Mouse (Mus musculus): ENCODE results near the gene Ccdc141. TPM values are rescaled to one million over a fixed set of nuclear protein-coding genes. Genes with fewer than 3 reads are reported as not detected.

Ccdc141 gene
- polyA plus RNA-seq, 1 experiment, result 0.41 TPM

DNA sequence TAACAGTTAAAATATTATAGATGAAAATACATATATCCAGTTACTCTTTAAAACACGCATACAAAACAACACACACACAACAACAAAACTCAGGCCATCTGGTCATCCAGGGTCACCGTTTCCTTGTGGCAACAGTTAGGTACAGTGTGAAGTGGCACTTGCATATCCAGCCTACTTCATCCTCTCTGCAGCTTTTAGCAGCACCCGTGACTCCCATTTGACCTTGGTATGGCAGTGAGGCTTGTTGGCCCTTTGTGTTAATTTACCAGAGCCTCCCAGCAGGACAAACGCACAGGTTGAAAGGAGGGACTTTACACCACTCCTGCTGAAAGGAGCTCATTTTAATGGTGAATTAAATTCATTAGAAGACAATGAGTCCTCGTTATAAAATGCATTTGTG, 158.5 kb downstream of the Ccdc141 start:
- Histone ChIP-seq H3K27me3 (ENCODE audit: control insufficient read depth, insufficient read depth, low read length) (no peaks in the 10 kb centered on the region), H3K27ac (ENCODE audit: insufficient read depth, low read depth, low read length) (no peak overlapping the region), H3K4me1 (ENCODE audit: control insufficient read depth, insufficient read depth, insufficient read length, low read length) (no peaks in the 10 kb centered on the region), H3K36me3 (ENCODE audit: control insufficient read depth, insufficient read depth, low read length) (no peaks in the 10 kb centered on the region), H3K4me3 (ENCODE audit: low read depth, low read length) (no peak overlapping the region)
- TF ChIP-seq POLR2A (IDR thresholded peaks at IDR 0.05; ENCODE audit: low read depth, low read length) (no peak), CTCF (IDR thresholded peaks at IDR 0.05; ENCODE audit: extremely low read depth, insufficient read length, insufficient replicate concordance, low read depth, low read length) (no peak)
- 69% methylated on average over 5 of the region's 5 CpGs for WGBS

GRCm38 (mm10) chr2:77007015-77007414, 163.4 kb downstream of the Ccdc141 start:
- 75% methylated on average over 7 of the region's 7 CpGs for WGBS
- H3K27ac ChIP-seq (ENCODE audit: insufficient read depth, low read depth, low read length), result no peak overlapping the region
- H3K4me1 ChIP-seq (ENCODE audit: control insufficient read depth, insufficient read depth, insufficient read length, low read length), result no peaks in the 10 kb centered on the region
- H3K4me3 ChIP-seq (ENCODE audit: low read depth, low read length), result no peak overlapping the region
- TF ChIP-seq POLR2A (IDR thresholded peaks at IDR 0.05; ENCODE audit: low read depth, low read length) (no peak), CTCF (IDR thresholded peaks at IDR 0.05; ENCODE audit: extremely low read depth, insufficient read length, insufficient replicate concordance, low read depth, low read length) (no peak)
- H3K27me3 ChIP-seq (ENCODE audit: control insufficient read depth, insufficient read depth, low read length), result no peaks in the 10 kb centered on the region
- H3K36me3 ChIP-seq (ENCODE audit: control insufficient read depth, insufficient read depth, low read length), result no peaks in the 10 kb centered on the region

- Histone ChIP-seq H3K4me3 (ENCODE audit: low read depth, low read length) (no peak overlapping the region), H3K4me1 (ENCODE audit: control insufficient read depth, insufficient read depth, insufficient read length, low read length) (no peaks in the 10 kb centered on the region), H3K27ac (ENCODE audit: insufficient read depth, low read depth, low read length) (no peak overlapping the region), H3K36me3 (ENCODE audit: control insufficient read depth, insufficient read depth, low read length) (no peaks in the 10 kb centered on the region), H3K27me3 (ENCODE audit: control insufficient read depth, insufficient read depth, low read length) (no peaks in the 10 kb centered on the region)
- TF ChIP-seq CTCF (IDR thresholded peaks at IDR 0.05; ENCODE audit: extremely low read depth, insufficient read length, insufficient replicate concordance, low read depth, low read length) (no peak), POLR2A (IDR thresholded peaks at IDR 0.05; ENCODE audit: low read depth, low read length) (no peak)
- WGBS, result 56% methylated on average over 2 of the region's 2 CpGs
These were observed 167.3 kb downstream of the Ccdc141 start for GRCm38 (mm10) chr2:77003148-77003547.

DNA sequence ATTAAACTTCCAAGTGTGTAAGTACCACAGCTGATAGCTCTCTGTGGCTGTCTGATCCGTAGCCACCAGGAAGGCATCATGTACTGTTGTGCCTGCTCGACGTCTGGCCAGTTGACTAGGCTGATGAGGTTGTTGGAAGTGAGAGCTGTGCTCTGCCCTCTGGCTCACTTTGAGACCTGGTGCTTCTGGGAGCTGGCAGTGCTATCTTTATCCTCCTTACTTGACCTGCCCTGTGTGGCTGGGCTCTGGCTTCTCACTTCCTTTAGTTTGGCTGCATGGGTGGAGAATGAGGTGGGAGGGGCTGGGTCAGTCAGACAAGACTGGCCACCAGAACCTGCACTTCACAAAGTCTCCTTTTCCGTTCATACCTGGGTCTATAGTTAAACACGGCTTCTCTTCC, 172.1 kb downstream of the Ccdc141 start:
- no peak overlapping the region for H3K27ac ChIP-seq (ENCODE audit: insufficient read depth, low read depth, low read length)
- no peaks in the 10 kb centered on the region for H3K36me3 ChIP-seq (ENCODE audit: control insufficient read depth, insufficient read depth, low read length)
- H3K27me3 ChIP-seq (ENCODE audit: control insufficient read depth, insufficient read depth, low read length), result no peaks in the 10 kb centered on the region
- no peak overlapping the region for H3K4me3 ChIP-seq (ENCODE audit: low read depth, low read length)
- TF ChIP-seq CTCF (IDR thresholded peaks at IDR 0.05; ENCODE audit: extremely low read depth, insufficient read length, insufficient replicate concordance, low read depth, low read length) (no peak), POLR2A (IDR thresholded peaks at IDR 0.05; ENCODE audit: low read depth, low read length) (no peak)
- no peaks in the 10 kb centered on the region for H3K4me1 ChIP-seq (ENCODE audit: control insufficient read depth, insufficient read depth, insufficient read length, low read length)
- WGBS, result 48% methylated on average over 5 of the region's 5 CpGs

DNA sequence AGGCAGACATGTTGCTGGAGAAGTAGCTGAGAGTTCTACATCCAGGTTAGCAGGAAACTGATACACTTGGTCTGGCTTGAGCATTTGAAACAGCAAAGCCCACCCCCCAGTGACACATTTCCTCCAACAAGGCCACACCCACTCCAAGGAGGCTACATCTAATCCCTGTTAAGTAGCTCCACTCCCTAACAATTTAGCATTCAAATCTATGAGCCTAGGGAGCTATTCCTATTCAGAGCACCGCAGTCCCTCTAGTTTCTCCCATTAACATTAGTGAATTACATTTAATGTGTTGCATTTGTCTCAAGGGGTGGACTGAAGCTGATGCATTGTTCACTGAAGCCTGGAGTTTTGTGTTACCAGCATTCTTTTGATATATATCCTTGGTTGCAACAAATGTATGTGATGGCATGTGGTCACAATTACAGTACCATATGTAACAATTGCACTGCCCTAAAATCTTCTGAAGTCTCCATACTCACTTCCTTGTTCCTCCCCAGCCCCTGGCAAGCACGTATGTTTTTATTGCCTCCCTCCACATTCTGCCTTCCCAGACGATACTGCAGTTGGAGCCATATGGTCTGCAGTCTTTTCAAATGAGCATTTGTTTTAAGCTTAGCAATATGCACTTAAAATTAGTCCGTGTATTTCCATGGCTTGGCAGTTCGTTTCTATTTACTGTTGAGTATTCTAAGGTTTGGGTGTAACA, 177.8 kb downstream of the Ccdc141 start:
- no peak overlapping the region for H3K4me3 ChIP-seq (ENCODE audit: low read depth, low read length)
- no peaks in the 10 kb centered on the region for H3K27me3 ChIP-seq (ENCODE audit: control insufficient read depth, insufficient read depth, low read length)
- 51% methylated on average over 5 of the region's 5 CpGs for WGBS
- TF ChIP-seq CTCF (IDR thresholded peaks at IDR 0.05; ENCODE audit: extremely low read depth, insufficient read length, insufficient replicate concordance, low read depth, low read length) (no peak), POLR2A (IDR thresholded peaks at IDR 0.05; ENCODE audit: low read depth, low read length) (no peak)
- H3K27ac ChIP-seq (ENCODE audit: insufficient read depth, low read depth, low read length), result no peak overlapping the region
- no peaks in the 10 kb centered on the region for H3K4me1 ChIP-seq (ENCODE audit: control insufficient read depth, insufficient read depth, insufficient read length, low read length)
- no peaks in the 10 kb centered on the region for H3K36me3 ChIP-seq (ENCODE audit: control insufficient read depth, insufficient read depth, low read length)

DNA sequence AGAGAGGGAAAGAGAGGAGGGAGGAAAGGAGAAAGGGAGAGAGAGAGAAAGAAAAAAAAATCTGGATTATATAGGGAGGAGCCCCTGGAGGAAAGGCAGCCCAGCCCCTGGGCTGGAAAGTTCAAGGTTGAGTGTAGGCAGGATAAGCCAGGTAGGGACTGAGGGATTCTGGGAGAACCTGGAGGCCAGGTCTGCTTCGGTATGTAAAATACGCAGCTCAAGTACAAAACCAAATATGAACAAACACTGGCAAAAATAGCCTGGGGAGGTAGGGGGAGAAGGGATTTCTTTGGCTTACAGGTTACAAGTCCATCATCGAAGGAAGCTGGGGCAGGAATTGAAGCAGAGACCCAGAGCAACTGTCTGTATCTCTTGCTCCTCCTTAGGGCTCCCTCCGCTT, 183.1 kb downstream of the Ccdc141 start:
- Histone ChIP-seq H3K4me1 (ENCODE audit: control insufficient read depth, insufficient read depth, insufficient read length, low read length) (no peaks in the 10 kb centered on the region), H3K27me3 (ENCODE audit: control insufficient read depth, insufficient read depth, low read length) (no peaks in the 10 kb centered on the region), H3K27ac (ENCODE audit: insufficient read depth, low read depth, low read length) (no peak overlapping the region), H3K36me3 (ENCODE audit: control insufficient read depth, insufficient read depth, low read length) (no peaks in the 10 kb centered on the region), H3K4me3 (ENCODE audit: low read depth, low read length) (no peak overlapping the region)
- no peak for TF ChIP-seq POLR2A (IDR thresholded peaks at IDR 0.05; ENCODE audit: low read depth, low read length)
- no peak for TF ChIP-seq CTCF (IDR thresholded peaks at IDR 0.05; ENCODE audit: extremely low read depth, insufficient read length, insufficient replicate concordance, low read depth, low read length)
- 65% methylated on average over 4 of the region's 4 CpGs for WGBS

GRCm38 (mm10) chr2:76984384-76984783, 186.1 kb downstream of the Ccdc141 start:
- Histone ChIP-seq H3K27ac (ENCODE audit: insufficient read depth, low read depth, low read length) (no peak overlapping the region), H3K4me3 (ENCODE audit: low read depth, low read length) (no peak overlapping the region), H3K27me3 (ENCODE audit: control insufficient read depth, insufficient read depth, low read length) (no peaks in the 10 kb centered on the region), H3K36me3 (ENCODE audit: control insufficient read depth, insufficient read depth, low read length) (no peaks in the 10 kb centered on the region), H3K4me1 (ENCODE audit: control insufficient read depth, insufficient read depth, insufficient read length, low read length) (no peaks in the 10 kb centered on the region; the same call in 1 of the 2 replicates)
- 75% methylated on average over 5 of the region's 5 CpGs for WGBS
- TF ChIP-seq POLR2A (IDR thresholded peaks at IDR 0.05; ENCODE audit: low read depth, low read length), result no peak
- TF ChIP-seq CTCF (IDR thresholded peaks at IDR 0.05; ENCODE audit: extremely low read depth, insufficient read length, insufficient replicate concordance, low read depth, low read length), result no peak
